Mouse (Mus musculus): Measurements from ENCODE around the gene Fbxw25.
"Not testable (repeated sequence)": the region's sequence is repeated elsewhere in the genome, so short reads cannot be mapped to it uniquely, and the experiment has no call there.

Fbxw25 gene

GRCm38 (mm10) chr9:109664552-109664951 is at the start of gene Fbxw25:
Gene Fbxw25 (minus strand): TSS chr9:109664652.
- not testable (repeated sequence) for DNase-seq

- DNase-seq: not testable (repeated sequence)
These were observed 38.1 kb upstream of the Fbxw25 start, which contains the start of gene Fbxw18 for GRCm38 (mm10) chr9:109702600-109702999. Gene Fbxw18 (minus strand): TSS chr9:109702700.

DNA sequence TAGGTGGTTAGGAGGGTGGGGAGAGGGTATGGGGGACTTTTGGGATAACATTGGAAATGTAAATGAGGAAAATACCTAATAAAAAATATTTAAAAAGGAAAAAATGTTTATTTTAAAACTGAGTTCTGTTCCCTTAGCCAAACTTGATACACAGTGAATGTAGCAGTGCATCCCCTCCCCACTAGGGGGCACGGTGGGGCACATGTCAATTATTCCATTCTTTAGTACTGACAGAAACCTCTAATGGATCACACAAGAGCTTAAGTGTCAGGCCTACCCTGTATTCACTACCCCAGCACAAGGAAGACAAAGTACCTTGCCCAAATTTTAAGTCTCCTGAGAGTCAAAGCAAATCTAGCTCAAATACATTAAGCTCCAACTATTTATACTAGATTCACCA is 20.8 kb upstream of the Fbxw25 start:
- DNase-seq: peak; percentile 33

GRCm38 (mm10) chr9:109625957-109626356 is 38.5 kb downstream of the Fbxw25 start, which contains the start of gene Fbxw24:
Gene Fbxw24 (minus strand): TSS chr9:109626057.
- not testable (repeated sequence) for DNase-seq

- DNase-seq: peak; percentile 27
These were observed 57.6 kb downstream of the Fbxw25 start for GRCm38 (mm10) chr9:109606837-109607236.

GRCm38 (mm10) chr9:109602128-109602527 is 62.3 kb downstream of the Fbxw25 start:
- DNase-seq: not testable (repeated sequence)

GRCm38 (mm10) chr9:109597226-109597625 is 67.2 kb downstream of the Fbxw25 start:
- DNase-seq: no peak
